Mouse (Mus musculus) heart, embryonic 13.5 days (tissue): ENCODE measurements around the gene Arl3. TPM values are rescaled to one million over a fixed set of nuclear protein-coding genes. Genes with fewer than 3 reads are reported as not detected.
A peak's percentile ranks its signal among the peaks of the same experiment; 100 is the strongest.

Experiments used
- ATAC-seq: fragments of 200-750 bp; cut with Nextera tagmentation; 2 replicates; pipeline ENCODE4 v1.8.0; 2017; ENCODE audit warnings: moderate TSS enrichment; ENCODE audit not compliant: insufficient number of reproducible peaks, low FRiP score, low TSS enrichment; ENCODE audit errors: extremely low read depth
- H3K27ac ChIP-seq: fragments of 300-500 bp; sonication (generic); replicated peaks from 2 replicates; pipeline ENCODE4 v1.5.1; 2015; ENCODE audit warnings: moderate library complexity, mild to moderate bottlenecking, inconsistent platforms
- H3K27me3 ChIP-seq: fragments of 300-500 bp; sonication (generic); replicated peaks from 2 replicates; pipeline ENCODE4 v1.6.1; 2015; ENCODE audit warnings: mild to moderate bottlenecking, inconsistent platforms
- H3K36me3 ChIP-seq: fragments of 300-500 bp; sonication (generic); 2 replicates; pipeline ENCODE4 v1.6.1; 2015; ENCODE audit warnings: mild to moderate bottlenecking, inconsistent platforms
- H3K4me1 ChIP-seq: fragments of 300-500 bp; sonication (generic); 2 replicates; pipeline ENCODE4 v1.6.1; 2015; ENCODE audit warnings: inconsistent platforms
- H3K4me2 ChIP-seq: fragments of 300-500 bp; sonication (generic); 2 replicates; pipeline ENCODE4 v1.6.1; 2015; ENCODE audit warnings: inconsistent platforms, mild to moderate bottlenecking, moderate library complexity
- H3K4me3 ChIP-seq: fragments of 300-500 bp; sonication (generic); 2 replicates; pipeline ENCODE4 v1.5.1; 2015; ENCODE audit warnings: moderate library complexity, mild to moderate bottlenecking, inconsistent platforms
- H3K9ac ChIP-seq: fragments of 300-500 bp; sonication (generic); 2 replicates; pipeline ENCODE4 v1.6.1; 2015; ENCODE audit warnings: inconsistent platforms, mild to moderate bottlenecking, moderate library complexity
- H3K9me3 ChIP-seq: fragments of 300-500 bp; sonication (generic); 2 replicates; pipeline ENCODE4 v1.6.1; 2016; ENCODE audit warnings: inconsistent platforms
- WGBS: fragments of 180-500 bp; shearing (Covaris S2); methylation state at CpG from one replicate; pipeline ENCODE4 v1.1.7; 2015; ENCODE audit warnings: mixed read lengths; 5-methylcytosine and 5-hydroxymethylcytosine counted together
- polyA plus RNA-seq: library from polyadenylated mRNA; unstranded; fragments of >200 nt; fragmentation: Nextera tagmentation; extraction: Ambion mirVana; gene quantifications from 2 replicates; pipeline ENCODE4 v1.2.1, GENCODE M21; 2015

Arl3 gene
- polyA plus RNA-seq, 1 experiment from 2014 or later = 82.1 TPM

GRCm38 (mm10) chr19:46490634-46491033, 82.4 kb downstream of the Arl3 start:
- H3K27me3 ChIP-seq = no peaks in the 10 kb centered on the region
- H3K27ac ChIP-seq = peak overlapping the region; percentile 29; the same call in 1 of the 2 replicates
- H3K9ac ChIP-seq = 0 out of 2 replicates have a peak overlapping the region, but pooled peaks have one; percentile 33
- no peak for ATAC-seq
- H3K4me3 ChIP-seq = no peak overlapping the region
- H3K4me2 ChIP-seq = no peak overlapping the region
- 4% methylated on average over 2 of the region's 2 CpGs for WGBS
- H3K36me3 ChIP-seq = peaks cover 12% of the 10 kb centered on the region
- H3K4me1 ChIP-seq = peaks cover 49% of the 10 kb centered on the region
- no peaks in the 10 kb centered on the region for H3K9me3 ChIP-seq

- ATAC-seq = no peak
Measured at GRCm38 (mm10) chr19:46489448-46489847, 83.5 kb downstream of the Arl3 start.

GRCm38 (mm10) chr19:46486709-46487108, 86.3 kb downstream of the Arl3 start:
- Histone ChIP-seq H3K9ac (peak overlapping the region; percentile 38; the same call in 1 of the 2 replicates), H3K4me3 (no peak overlapping the region), H3K27ac (peak overlapping the region; percentile 92), H3K27me3 (no peaks in the 10 kb centered on the region), H3K4me1 (peaks cover 88% of the 10 kb centered on the region), H3K4me2 (no peak overlapping the region), H3K9me3 (no peaks in the 10 kb centered on the region), H3K36me3 (peaks cover 20% of the 10 kb centered on the region)
- WGBS = 31% methylated on average over 2 of the region's 2 CpGs
- ATAC-seq = no peak

More at GRCm38 (mm10) chr19:46489448-46489847, 83.5 kb downstream of the Arl3 start:
- H3K4me2 ChIP-seq = no peak overlapping the region
- no peak overlapping the region for H3K9ac ChIP-seq
- peak overlapping the region; percentile 25; the same call in 1 of the 2 replicates for H3K27ac ChIP-seq
- no peaks in the 10 kb centered on the region for H3K27me3 ChIP-seq
- peaks cover 14% of the 10 kb centered on the region for H3K36me3 ChIP-seq
- no peak overlapping the region for H3K4me3 ChIP-seq
- WGBS = 94% methylated on average over 1 of the region's 1 CpGs
- H3K4me1 ChIP-seq = peaks cover 61% of the 10 kb centered on the region
- H3K9me3 ChIP-seq = no peaks in the 10 kb centered on the region

DNA sequence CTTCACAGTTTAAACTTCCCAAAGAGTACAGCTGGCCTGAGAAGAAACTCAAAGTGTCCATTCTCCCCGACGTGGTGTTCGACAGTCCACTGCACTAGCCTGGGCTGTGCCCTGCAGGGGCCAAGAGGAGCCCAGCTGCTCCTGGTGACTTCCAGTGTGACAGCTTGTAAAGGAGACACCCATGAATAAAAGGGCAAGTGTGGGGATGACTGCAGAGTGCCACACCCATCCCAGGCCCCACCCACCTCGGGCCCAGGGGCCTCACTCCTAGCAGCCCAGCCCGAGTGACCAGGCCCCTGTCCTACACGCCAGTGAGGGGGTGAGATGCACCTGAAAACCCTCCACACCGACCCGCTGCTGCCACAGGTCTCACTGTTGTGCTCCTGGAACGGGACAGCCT, 87.2 kb downstream of the Arl3 start:
- 64% methylated on average over 9 of the region's 9 CpGs for WGBS
- no peak overlapping the region; the same call in 1 of the 2 replicates for H3K4me2 ChIP-seq
- peaks cover 96% of the 10 kb centered on the region for H3K4me1 ChIP-seq
- peaks cover 20% of the 10 kb centered on the region for H3K36me3 ChIP-seq
- no peaks in the 10 kb centered on the region for H3K9me3 ChIP-seq
- H3K27me3 ChIP-seq = no peaks in the 10 kb centered on the region
- H3K4me3 ChIP-seq = no peak overlapping the region
- peak; percentile 29; the same call in 1 of the 2 replicates for ATAC-seq
- H3K27ac ChIP-seq = peak overlapping the region; percentile 92; the same call in 1 of the 2 replicates
- H3K9ac ChIP-seq = peak overlapping the region; percentile 62

DNA sequence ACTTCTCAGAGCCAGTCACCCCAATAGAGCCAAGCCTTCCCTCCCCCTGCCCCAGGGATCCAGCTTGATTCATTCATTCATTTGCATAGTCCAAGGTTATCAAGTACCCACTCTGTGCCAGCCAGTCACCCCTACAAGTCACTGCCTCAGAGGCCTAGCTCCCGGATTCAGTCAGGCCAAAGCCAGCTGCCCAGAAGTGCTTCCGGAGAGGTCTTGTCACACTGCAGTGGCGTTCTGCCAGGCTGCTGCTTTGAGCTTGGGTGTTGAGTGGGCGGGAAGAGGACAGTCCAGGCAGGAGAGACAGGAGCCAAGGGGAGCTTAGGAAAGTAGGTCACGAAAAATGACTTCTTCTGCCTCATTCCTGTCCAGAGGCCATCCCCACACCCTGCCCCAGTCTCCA, 88.5 kb downstream of the Arl3 start:
- WGBS = 14% methylated on average over 5 of the region's 5 CpGs
- peak overlapping the region; percentile 67 for H3K9ac ChIP-seq
- H3K4me2 ChIP-seq = 0 out of 2 replicates have a peak overlapping the region, but pooled peaks have one; percentile 5
- peaks cover 29% of the 10 kb centered on the region for H3K36me3 ChIP-seq
- H3K27ac ChIP-seq = peak overlapping the region; percentile 92
- ATAC-seq = peak; percentile 12; the same call in 1 of the 2 replicates
- no peaks in the 10 kb centered on the region for H3K9me3 ChIP-seq
- H3K4me3 ChIP-seq = no peak overlapping the region
- H3K27me3 ChIP-seq = no peaks in the 10 kb centered on the region
- H3K4me1 ChIP-seq = peaks cover 97% of the 10 kb centered on the region

- Histone ChIP-seq H3K27ac (peak overlapping the region; percentile 92), H3K27me3 (no peaks in the 10 kb centered on the region), H3K9ac (peak overlapping the region; percentile 67), H3K4me3 (no peak overlapping the region), H3K9me3 (no peaks in the 10 kb centered on the region), H3K4me2 (peak overlapping the region; percentile 5; the same call in 1 of the 2 replicates), H3K4me1 (peaks cover 97% of the 10 kb centered on the region), H3K36me3 (peaks cover 29% of the 10 kb centered on the region)
- 75% methylated on average over 15 of the region's 15 CpGs for WGBS
- no peak for ATAC-seq
Measured at GRCm38 (mm10) chr19:46483701-46484328, 89.2 kb downstream of the Arl3 start.

- Histone ChIP-seq H3K4me1 (peaks cover 100% of the 10 kb centered on the region), H3K4me3 (no peak overlapping the region), H3K27ac (peak overlapping the region; percentile 15), H3K9me3 (no peaks in the 10 kb centered on the region), H3K36me3 (peaks cover 32% of the 10 kb centered on the region), H3K4me2 (no peak overlapping the region), H3K9ac (peak overlapping the region; percentile 67), H3K27me3 (no peaks in the 10 kb centered on the region)
- WGBS = 43% methylated on average over 17 of the region's 17 CpGs
- ATAC-seq = no peak
Measured at GRCm38 (mm10) chr19:46482896-46483516, 90.0 kb downstream of the Arl3 start.

DNA sequence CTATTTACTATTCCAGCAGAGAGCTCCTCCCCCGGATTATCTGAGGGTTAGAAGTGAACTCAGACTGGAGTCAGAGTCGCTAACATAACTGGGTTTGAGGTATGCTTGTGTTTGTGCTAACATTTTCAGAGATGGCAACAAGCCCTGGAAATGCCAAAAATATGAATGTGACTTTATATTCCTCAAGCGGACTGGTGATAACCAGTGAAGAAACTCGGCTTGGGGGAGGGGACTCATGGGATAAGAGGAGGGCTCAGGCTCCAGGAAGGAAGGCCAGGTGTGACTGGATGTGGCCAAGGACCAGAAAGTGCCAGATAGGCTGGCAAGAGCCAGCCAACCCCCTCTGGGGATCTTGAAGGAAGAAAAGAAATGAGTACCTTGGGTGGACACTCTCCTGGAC, 91.2 kb downstream of the Arl3 start:
- whole genome bisulfite sequencing = 19% methylated on average over 4 of the region's 4 CpGs
- Histone ChIP-seq H3K9ac (peak overlapping the region; percentile 40; the same call in 1 of the 2 replicates), H3K4me1 (peaks cover 100% of the 10 kb centered on the region)

GRCm38 (mm10) chr19:46481352-46481751, 91.6 kb downstream of the Arl3 start:
- Histone ChIP-seq H3K4me3 (no peak overlapping the region), H3K4me2 (no peak overlapping the region), H3K9ac (peak overlapping the region; percentile 40; the same call in 1 of the 2 replicates), H3K9me3 (no peaks in the 10 kb centered on the region), H3K27me3 (no peaks in the 10 kb centered on the region), H3K27ac (peak overlapping the region; percentile 37; the same call in 1 of the 2 replicates), H3K4me1 (peaks cover 96% of the 10 kb centered on the region), H3K36me3 (peaks cover 34% of the 10 kb centered on the region)
- WGBS = 48% methylated on average over 3 of the region's 3 CpGs
- no peak for ATAC-seq

More for the DNA sequence above, 91.2 kb downstream of the Arl3 start:
- Histone ChIP-seq H3K27ac (peak overlapping the region; percentile 37; the same call in 1 of the 2 replicates), H3K9me3 (no peaks in the 10 kb centered on the region), H3K4me2 (no peak overlapping the region), H3K27me3 (no peaks in the 10 kb centered on the region), H3K4me3 (no peak overlapping the region), H3K36me3 (peaks cover 35% of the 10 kb centered on the region)
- no peak for ATAC-seq
